ENCODE assay signal across 8 mouse cellular contexts in genomic region chr19:42430981-42431380, GRCm38 (mm10). TPM values are rescaled to one million over a fixed set of nuclear protein-coding genes. Genes with fewer than 3 reads are reported as not detected.
DNase-seq lines count a peak whose midpoint lies in the region; ATAC-seq lines count a peak whose summit lies in the region.

No protein-coding gene starts in this region.

- H3K4me3 ChIP-seq in kidney, embryonic 15.5 days (replicated peaks), result peak overlapping the region; percentile 58
- peak overlapping the region; percentile 62 for H3K4me3 ChIP-seq in hindbrain, embryonic 16.5 days (ENCODE audit: low read length)

- H3K4me1 ChIP-seq in kidney, embryonic 15.5 days, result peaks cover 24% of the 10 kb centered on the region
- peaks cover 21% of the 10 kb centered on the region for H3K4me1 ChIP-seq in hindbrain, embryonic 16.5 days (ENCODE audit: control insufficient read depth, insufficient read depth, low read depth, low read length)

- no peaks in the 10 kb centered on the region for H3K9me3 ChIP-seq in kidney, embryonic 15.5 days (replicated peaks)
- no peaks in the 10 kb centered on the region for H3K9me3 ChIP-seq in hindbrain, embryonic 16.5 days (ENCODE audit: control insufficient read depth, low read length)

- H3K36me3 ChIP-seq in kidney, embryonic 15.5 days, result no peaks in the 10 kb centered on the region
- no peaks in the 10 kb centered on the region for H3K36me3 ChIP-seq in hindbrain, embryonic 16.5 days (ENCODE audit: control insufficient read depth, insufficient read depth, low read length)

- ATAC-seq in kidney, embryonic 15.5 days (replicated peaks; ENCODE audit: low FRiP score), result no peak
- ATAC-seq in hindbrain, embryonic 16.5 days, result peak; percentile 28
- no peak for ATAC-seq in CD4-positive, CD25-positive, alpha-beta regulatory T cell, adult 4 months
- no peak for ATAC-seq in megakaryocyte progenitor cell, adult 5-6 weeks (replicated peaks; ENCODE audit: poor library complexity)

- no peak for DNase-seq in kidney, postnatal 14 days
- peak; percentile 12 to 15 for DNase-seq in cerebellum, postnatal 36 days
- peak; percentile 35 for DNase-seq in neural tube, embryonic 10.5 days (ENCODE audit: extremely low spot score, low spot score)
- DNase-seq in embryo, embryonic 10 days (ENCODE audit: low spot score), result no peak

- H3K27me3 ChIP-seq in kidney, embryonic 15.5 days, result peaks cover 68% of the 10 kb centered on the region
- H3K27me3 ChIP-seq in hindbrain, embryonic 16.5 days (replicated peaks; ENCODE audit: control insufficient read depth, insufficient read depth, low read length), result no peaks in the 10 kb centered on the region; the same call in 1 of the 2 replicates

- H3K9ac ChIP-seq in kidney, embryonic 15.5 days, result 0 out of 2 replicates have a peak overlapping the region, but pooled peaks have one; percentile 48
- H3K9ac ChIP-seq in hindbrain, embryonic 16.5 days (ENCODE audit: low read depth, low read length), result peak overlapping the region; percentile 89

- 2% methylated on average over 19 of the region's 19 CpGs for WGBS in kidney, embryonic 15.5 days
- WGBS in hindbrain, embryonic 16.5 days, result 3% methylated on average over 17 of the region's 19 CpGs

- no peak overlapping the region for H3K27ac ChIP-seq in kidney, embryonic 15.5 days
- no peak overlapping the region for H3K27ac ChIP-seq in hindbrain, embryonic 16.5 days (ENCODE audit: low read depth, low read length)

- H3K4me2 ChIP-seq in kidney, embryonic 15.5 days, result peak overlapping the region; percentile 93
- peak overlapping the region; percentile 85 for H3K4me2 ChIP-seq in hindbrain, embryonic 16.5 days (ENCODE audit: low read length)

RNA-seq across cellular contexts. Expression of gene Crtac1, which starts 0.6 kb away (rescaled TPM):
- 5.8 and 7.0 TPM in 2 replicates for polyA plus RNA-seq in kidney, embryonic 15.5 days (2015; fragmentation: Nextera tagmentation; extraction: Ambion mirVana)
- 44.3 and 50.2 TPM in 2 replicates for polyA plus RNA-seq in hindbrain, embryonic 16.5 days (2015; fragmentation: Nextera tagmentation; extraction: Ambion mirVana)
- polyA plus RNA-seq in CD4-positive, CD25-positive, alpha-beta regulatory T cell, adult 4 months (2017; shearing (Covaris generic)), result not detected
- not detected in 2 replicates for total RNA-seq in megakaryocyte progenitor cell, adult 5-6 weeks (2015)
- not detected in 2 replicates for total RNA-seq in megakaryocyte progenitor cell, adult 5-6 weeks (2017)

Comparison
In these comparisons a context has a peak if more than half of its experiments do, and no peak if none do; other contexts are left out.
1. DNase-seq: peak in cerebellum, postnatal 36 days (2 of 2) and neural tube, embryonic 10.5 days (single experiment); none in kidney, postnatal 14 days (single experiment) and embryo, embryonic 10 days (single experiment).